Mouse (Mus musculus): ENCODE data around the gene Aak1. TPM values are rescaled to one million over a fixed set of nuclear protein-coding genes. Genes with fewer than 3 reads are reported as not detected.

Gene Aak1
- polyA plus RNA-seq, 1 experiment from 2014 or later = 7.3 TPM

GRCm38 (mm10) chr6:87051886-87052425 lies 202.6 kb downstream of the Aak1 start:
- no peak overlapping the region for H3K4me2 ChIP-seq (ENCODE audit: low read length)
- 89% methylated on average over 10 of the region's 10 CpGs for WGBS
- H3K27ac ChIP-seq = no peak overlapping the region
- H3K27me3 ChIP-seq (ENCODE audit: insufficient read depth, low read length) = no peaks in the 10 kb centered on the region
- peaks cover 39% of the 10 kb centered on the region for H3K36me3 ChIP-seq (ENCODE audit: insufficient read depth, low read length)
- DNase-seq (ENCODE audit: low spot score) = no peak
- H3K4me1 ChIP-seq (replicated peaks; ENCODE audit: insufficient read depth, low read length) = no peaks in the 10 kb centered on the region
- no peak for TF ChIP-seq CTCF (IDR thresholded peaks at IDR 0.05; ENCODE audit: low read depth)
- ATAC-seq (replicated peaks; ENCODE audit: low FRiP score, low read depth) = no peak
- H3K4me3 ChIP-seq (replicated peaks; ENCODE audit: low read depth, low read length) = no peak overlapping the region
- no peaks in the 10 kb centered on the region for H3K9me3 ChIP-seq (replicated peaks; ENCODE audit: low read length)
- H3K9ac ChIP-seq (ENCODE audit: low read depth, low read length) = no peak overlapping the region

Other genes with a start within 250 kb of the Aak1 start
- 1.7 and 1.8 TPM in 2 replicates for gene Asprv1, start 221.4 kb upstream of the Aak1 start, polyA plus RNA-seq (2015; fragmentation: Nextera tagmentation; extraction: Ambion mirVana)
- 6.4 and 7.7 TPM in 2 replicates for gene Mxd1, start 180.4 kb upstream of the Aak1 start, polyA plus RNA-seq (2015; fragmentation: Nextera tagmentation; extraction: Ambion mirVana)
- 120 and 123 TPM in 2 replicates for gene Snrnp27, start 165.0 kb upstream of the Aak1 start, polyA plus RNA-seq (2015; fragmentation: Nextera tagmentation; extraction: Ambion mirVana)
- gene Gmcl1, start 116.1 kb upstream of the Aak1 start, polyA plus RNA-seq (2015; fragmentation: Nextera tagmentation; extraction: Ambion mirVana) = 25.7 and 28.4 TPM in 2 replicates
- 76.3 and 80.8 TPM in 2 replicates for gene Anxa4, start 55.9 kb upstream of the Aak1 start, polyA plus RNA-seq (2015; fragmentation: Nextera tagmentation; extraction: Ambion mirVana)
- 115 and 119 TPM in 2 replicates for gene Nfu1, start 159.7 kb downstream of the Aak1 start, polyA plus RNA-seq (2015; fragmentation: Nextera tagmentation; extraction: Ambion mirVana)
- 13.1 and 13.3 TPM in 2 replicates for gene Gfpt1, start 193.3 kb downstream of the Aak1 start, polyA plus RNA-seq (2015; fragmentation: Nextera tagmentation; extraction: Ambion mirVana)

All from kidney, postnatal 0 days (tissue).